Mouse (Mus musculus) adrenal gland, postnatal 4 days (tissue): ENCODE data around the gene Rras. TPM values are rescaled to one million over a fixed set of nuclear protein-coding genes. Genes with fewer than 3 reads are reported as not detected.

Experiments used
- DNase-seq, 2 experiments: peaks; one replicate each; pipeline ENCODE4 v3.0.0; 2021 to 2022; ENCODE audit warnings: low spot score in 2 of 2, mixed read lengths in 2 of 2
- total RNA-seq, 2 experiments: library from RNA; stranded (reverse); gene quantifications; 2 replicates each; pipeline ENCODE4 v1.2.3; 2021

Gene Rras
- total RNA-seq, 2 experiments from 2014 or later = 58.9 to 59.7 TPM

DNA sequence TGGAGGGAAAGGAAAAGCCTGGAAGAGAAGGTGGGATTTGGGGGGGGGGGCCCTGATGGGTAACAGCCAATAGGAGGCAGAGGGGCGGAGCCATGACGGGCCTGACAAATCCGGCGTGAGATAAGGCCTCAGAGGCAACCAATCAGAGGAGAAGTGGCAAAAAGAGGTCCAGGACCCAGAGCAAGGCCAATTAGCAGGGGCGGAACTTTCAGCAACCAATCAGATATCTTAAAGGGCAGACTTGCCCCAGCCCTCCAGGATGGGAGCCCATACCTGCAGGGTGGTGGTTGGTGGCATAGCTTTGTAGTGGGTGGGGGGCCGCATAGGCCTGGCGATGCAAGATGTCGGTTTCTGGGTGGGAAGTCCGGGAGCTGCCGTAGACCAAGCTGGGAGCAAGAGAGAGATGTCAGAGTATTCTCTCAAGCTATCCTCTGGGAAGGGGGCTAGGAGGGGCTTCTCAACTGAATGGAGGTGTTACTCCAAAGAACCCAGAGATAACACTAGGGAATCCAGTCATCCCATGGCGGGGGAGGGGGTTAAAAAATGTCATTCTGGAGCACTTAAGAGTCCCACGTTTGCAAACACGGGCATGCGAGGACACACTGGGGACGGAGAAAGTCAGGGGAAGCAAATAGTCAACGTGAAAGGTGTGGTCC, 33.3 kb downstream of the Rras start:
- DNase-seq = peak; percentile 58 to 68

- DNase-seq = no peak
Observed at GRCm38 (mm10) chr7:45051601-45051974, 33.8 kb downstream of the Rras start.

DNA sequence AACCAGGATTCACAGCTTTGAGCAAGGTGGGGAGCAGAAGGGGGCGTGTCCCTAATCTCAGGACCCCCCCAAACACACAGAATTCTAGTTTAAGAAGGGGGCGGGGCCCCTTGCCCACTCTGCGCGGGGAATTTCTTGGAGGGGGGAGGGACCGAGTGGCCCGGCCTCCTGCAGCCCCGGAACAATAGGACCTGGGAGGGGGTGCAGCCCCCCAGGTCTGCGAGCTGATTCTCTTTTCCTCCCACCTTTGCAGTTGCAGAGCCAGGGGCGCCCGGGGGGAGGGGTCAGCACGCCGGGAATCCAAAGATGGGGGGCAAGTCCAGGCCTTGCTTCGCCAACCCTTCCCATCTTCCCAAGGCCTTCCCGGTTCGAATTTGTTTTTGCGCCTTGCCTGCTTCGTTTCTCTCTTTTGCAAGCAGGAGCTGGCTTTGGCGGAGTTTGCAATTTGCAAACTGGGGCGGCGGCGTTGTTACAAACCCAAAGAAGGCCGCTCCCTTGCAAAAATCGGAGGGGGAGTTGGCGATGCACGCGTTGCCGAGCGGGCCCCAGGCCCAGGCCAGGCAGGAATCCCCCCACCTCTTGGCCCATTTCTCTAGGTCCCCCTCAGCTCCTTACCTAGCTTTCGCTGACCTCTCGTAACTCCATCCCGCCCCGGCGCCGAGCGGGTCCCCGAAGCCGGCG, 34.6 kb downstream of the Rras start:
- no peak for DNase-seq

- no peak for DNase-seq
Observed at GRCm38 (mm10) chr7:45052862-45053116, 35.0 kb downstream of the Rras start, which contains the start of gene Prr12. Prr12 (minus strand) TSS chr7:45052881.

- peak; percentile 52 to 74 for DNase-seq
Observed at GRCm38 (mm10) chr7:45053117-45053930, 35.6 kb downstream of the Rras start.

DNA sequence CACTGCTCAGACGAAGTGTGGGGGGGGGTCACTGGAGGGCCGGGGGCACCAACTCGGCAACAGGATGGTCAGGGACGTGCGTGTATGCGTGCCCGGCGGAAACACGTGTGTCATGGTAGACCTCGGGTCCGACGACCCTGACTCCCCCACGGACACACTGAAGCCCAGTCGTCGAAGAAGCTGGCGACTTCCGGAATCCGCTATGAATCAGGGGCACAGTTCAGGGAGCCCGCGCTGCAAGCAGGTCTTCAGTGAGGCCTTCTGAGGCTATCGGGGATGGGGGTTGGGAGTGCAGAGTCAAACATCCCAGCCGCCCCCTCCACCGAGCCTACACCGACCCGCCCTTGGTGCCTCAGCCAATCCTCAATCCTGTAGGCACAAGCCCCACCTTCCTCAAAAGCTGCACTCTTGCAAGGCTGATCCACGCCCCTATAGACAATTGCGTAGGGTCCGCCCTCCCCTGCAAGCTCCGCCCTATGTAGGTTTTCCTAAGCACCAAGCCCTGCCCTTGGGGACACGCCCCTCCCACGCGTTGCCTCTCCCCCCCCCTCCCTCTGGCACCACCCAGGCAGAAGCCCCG, 36.3 kb downstream of the Rras start:
- DNase-seq = peak; percentile 70 to 89

GRCm38 (mm10) chr7:45056329-45056971, 38.7 kb downstream of the Rras start:
- DNase-seq = no peak

GRCm38 (mm10) chr7:45056972-45057348, 39.2 kb downstream of the Rras start:
- no peak for DNase-seq

DNA sequence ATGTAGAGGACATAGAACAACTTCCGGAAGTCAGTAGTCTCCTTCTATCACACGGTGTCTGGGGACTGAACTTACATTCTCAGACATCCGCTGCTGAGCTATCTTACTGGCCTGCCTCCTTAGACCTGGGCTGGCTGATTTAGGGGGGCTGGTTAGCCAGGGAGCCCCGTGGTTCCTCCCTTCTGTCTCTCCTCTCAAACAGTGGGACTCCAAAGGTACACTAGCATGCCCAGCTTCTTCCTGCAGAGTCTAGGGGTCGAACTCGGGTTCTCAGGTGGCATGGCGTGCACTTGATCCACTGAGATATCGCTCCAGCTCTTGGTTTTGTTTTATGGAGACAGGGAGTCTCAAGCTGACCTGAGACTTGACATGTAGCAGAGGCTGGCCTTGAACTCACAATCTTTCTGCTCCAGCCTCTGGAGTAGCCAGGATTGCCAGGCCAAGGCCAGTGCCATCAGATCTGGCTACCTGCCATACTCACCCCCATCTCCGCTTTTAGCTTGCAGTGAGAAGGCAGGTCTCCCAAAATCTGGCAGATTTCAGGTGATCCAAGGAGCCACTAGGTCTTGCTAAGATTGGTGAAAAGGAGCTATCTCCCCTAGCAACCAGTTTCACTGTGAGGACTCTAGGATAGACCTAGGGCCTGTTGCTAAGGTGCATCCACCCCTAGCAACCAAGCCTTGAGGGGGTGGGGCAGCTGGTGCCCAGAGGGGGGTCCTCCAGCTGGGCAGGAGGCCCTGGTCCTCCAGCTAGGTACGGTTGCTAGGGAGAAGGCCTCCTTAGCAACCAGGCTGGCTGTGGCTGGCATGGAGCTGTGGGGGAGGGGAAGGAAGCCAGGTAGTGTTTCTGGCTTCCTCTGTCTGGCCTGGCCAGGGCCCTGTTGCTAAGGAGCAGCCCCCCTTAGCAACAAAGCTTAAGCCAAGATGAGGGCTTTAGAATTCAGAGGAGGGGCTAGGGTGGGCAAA, 41.1 kb downstream of the Rras start:
- no peak for DNase-seq

DNA sequence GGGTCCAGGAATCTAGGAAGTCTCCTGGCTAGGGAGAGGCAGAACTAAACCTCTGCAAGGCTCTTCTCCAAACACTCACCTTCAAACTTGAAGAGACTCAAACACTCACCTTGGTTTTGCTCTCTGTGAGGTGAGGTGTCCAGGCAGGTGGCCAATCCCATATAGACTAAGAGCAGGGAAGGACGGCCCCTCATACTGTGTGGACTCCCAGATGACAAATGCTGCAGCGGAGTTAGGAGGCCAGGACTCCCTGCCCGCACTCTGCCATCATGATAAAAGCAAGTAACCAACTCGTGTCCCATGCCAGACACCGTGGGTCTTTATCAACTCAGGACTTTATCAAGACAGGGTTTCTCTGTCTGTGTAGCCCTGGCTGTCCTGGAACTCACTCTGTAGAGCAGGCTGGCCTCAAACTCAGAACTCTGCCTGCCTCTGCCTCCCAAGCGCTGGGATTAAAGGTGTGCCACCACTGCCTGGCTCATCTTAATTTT, 42.9 kb downstream of the Rras start:
- no peak for DNase-seq

- no peak for DNase-seq
Observed at GRCm38 (mm10) chr7:45061532-45062075, 43.8 kb downstream of the Rras start.

DNA sequence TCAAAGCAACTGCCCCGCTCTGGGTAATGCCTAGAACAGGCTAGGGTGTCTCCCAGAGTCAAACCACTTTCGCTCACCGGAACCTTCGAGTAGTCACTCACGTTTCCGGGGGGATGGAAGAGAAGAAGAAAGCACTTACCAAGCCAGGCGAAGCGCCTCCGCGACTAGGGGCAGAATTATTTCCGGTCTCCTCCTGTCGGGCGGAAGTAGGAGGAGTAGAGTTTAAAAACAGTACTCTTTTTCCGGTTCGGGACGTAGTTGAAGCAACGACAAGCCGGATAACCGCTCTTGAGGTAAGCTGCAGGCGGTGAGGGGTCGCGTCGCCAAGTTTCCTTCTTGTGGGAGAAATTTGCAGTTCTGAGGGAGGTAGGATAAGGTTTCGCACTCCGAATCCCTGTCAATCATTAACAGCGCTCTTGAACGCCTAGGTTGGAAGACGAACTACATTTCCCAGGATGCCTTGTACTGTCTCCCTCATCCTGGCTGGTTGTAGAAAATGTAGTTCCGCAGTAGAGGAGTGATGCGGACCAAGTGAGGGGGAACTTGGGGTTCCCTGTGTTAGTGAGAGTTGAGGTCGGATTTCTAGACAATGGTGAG, 44.6 kb downstream of the Rras start, which contains the start of the genes Nosip and Prrg2:
Gene Nosip, plus strand, starts transcription at position 191 of the 597 bp plus-strand sequence.
Gene Prrg2, minus strand, starts transcription at position 439 of the 597 bp plus-strand sequence.
- DNase-seq = peak; percentile 77 to 94

DNA sequence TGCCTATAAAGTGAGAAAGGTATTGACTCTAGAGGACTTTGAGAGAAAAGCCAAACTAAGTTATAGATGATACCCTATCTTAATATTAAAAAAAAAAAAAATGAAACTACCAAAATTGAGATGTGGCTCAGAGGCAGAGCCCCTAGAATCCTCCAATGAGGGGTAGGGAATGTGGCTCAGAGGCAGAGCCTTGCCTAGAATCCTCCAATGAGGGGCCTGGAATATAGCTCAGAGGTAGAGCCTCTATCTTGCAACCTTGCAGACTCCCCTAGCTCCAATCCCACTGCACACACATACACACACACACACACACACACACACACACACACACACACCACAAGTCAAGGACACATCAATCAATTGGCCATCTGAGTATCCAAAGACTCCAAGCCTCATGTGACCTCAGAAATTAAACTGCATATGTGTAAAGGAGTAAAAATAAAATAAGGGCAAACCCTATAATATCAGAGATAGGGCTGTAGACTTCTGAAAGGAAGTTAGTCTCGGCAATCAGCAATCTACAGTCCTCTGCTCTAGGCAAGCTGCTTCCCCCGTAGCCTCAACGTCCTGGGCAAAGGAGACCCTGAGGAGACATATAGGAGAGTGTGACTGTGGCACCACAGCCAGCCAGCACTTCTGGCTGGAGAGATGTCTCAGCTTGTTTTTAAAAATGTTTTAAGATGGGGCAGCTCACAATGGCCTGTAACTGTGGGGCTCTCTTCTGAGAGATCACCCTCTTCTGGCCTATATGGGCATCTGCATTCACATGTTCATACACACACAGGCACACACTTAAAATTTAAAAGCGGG, 49.6 kb downstream of the Rras start:
- DNase-seq = no peak

GRCm38 (mm10) chr7:45068000-45068318, 50.2 kb downstream of the Rras start:
- DNase-seq = no peak

DNA sequence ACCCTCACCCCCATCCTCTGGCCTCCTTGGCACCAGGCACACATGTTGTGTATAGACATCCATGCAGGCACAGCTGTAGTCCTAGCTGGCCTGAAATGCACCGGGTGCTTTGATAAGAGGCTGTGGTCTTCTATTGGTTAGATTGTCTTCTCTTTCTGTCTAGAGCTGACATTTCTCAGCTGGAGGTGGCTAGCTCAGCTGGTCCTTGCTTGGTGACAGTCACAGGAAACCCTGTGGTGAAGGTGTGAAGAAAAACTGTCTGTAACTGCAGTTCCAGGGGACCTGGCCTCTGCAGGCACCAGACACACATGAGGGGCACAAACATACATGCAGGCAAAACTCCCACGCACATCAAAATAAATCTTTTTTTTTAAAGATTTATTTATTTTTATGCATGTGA, 51.9 kb downstream of the Rras start:
- DNase-seq = no peak
